Mouse (Mus musculus) Muller cell, postnatal 12 days (primary cell): Measurements from ENCODE around the gene Pfdn5.
A peak's percentile ranks its signal among the peaks of the same experiment; 100 is the strongest.

Experiments used
- DNase-seq: peaks from one replicate; pipeline ENCODE4 v3.0.0-alpha.2; 2015; ENCODE audit errors: inconsistent ontology term

The Pfdn5 gene

DNA sequence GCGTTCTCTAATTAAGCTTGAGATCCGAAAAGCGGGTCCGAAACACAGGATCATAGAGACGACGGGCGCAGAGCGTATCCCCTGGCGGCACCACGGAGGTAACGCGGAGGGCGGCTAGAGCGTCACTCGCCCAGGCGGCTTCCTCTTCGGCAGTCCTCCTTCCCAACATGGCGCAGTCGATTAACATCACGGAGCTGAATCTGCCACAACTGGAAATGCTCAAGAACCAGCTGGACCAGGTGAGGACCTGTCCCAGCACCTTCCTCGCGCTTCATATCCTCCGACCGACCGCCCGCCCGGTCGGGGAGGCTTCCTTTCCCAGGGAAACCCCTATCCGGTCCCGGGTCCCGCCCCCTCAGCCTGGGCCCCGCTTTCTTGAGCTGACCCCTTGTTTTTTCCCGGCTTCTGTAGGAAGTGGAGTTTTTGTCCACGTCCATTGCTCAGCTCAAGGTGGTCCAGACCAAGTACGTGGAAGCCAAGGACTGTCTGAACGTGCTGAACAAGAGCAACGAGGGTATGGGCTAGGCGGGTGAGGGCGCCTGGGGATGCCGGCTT lies at the start of gene Pfdn5:
Gene Pfdn5, plus strand, starts transcription at position 95 of the 555 bp plus-strand sequence.
- peak; percentile 81 for DNase-seq

DNA sequence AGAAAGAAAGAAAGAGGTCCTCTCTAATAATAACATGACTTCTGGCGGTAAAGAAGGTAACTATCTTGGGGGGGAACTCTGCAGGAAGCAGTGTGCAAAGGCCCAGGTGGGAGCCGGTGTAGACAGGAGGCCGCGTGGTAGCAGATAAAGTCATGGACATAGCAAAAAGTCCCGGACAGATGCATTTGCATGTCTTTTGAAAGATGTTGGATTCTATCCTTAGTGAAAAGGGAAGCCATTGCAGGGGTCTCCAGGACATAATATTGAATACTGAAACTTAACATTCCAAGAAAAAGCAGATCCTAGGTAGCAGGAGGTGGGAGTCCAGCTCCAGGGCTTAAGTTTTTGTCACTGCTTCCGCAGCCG lies 47.2 kb upstream of the Pfdn5 start:
- DNase-seq, result no peak

DNA sequence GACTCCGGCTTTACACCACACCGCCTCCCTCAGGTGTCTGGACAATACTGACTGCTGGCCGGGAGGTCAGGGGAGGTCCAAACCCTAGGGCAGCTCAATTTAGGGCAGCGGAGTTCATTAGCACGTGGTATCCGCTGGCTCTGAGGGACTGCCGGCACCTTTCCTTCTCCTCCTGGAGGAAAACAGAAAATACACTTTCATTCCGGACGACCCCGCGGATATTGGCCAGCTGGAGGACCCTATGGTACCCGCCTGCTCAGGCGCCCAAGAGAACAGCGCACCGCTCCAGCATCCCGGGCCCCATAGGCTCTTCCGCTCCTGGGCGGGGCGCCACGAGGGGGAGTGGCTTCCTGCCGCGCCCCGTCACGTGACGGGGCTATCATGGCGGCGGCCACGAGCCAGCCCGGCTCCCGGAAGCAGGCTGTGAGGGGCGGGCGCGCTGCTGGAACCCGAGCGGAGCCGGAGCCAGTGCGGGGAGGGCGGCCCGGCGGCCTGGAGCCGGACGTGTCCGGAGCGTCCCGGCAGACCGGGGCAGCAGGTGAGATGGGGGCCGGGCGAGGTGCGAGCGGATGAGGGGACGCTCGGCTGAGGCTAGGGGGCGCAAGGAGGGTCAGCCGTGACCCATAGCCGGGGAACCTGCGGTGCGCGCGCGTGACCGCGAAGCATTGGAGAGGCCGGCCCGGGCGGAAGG lies 46.7 kb upstream of the Pfdn5 start, which contains the start of gene Mfsd5:
Gene Mfsd5, plus strand, starts transcription at position 363 of the 691 bp plus-strand sequence.
- peak; percentile 97 for DNase-seq

DNA sequence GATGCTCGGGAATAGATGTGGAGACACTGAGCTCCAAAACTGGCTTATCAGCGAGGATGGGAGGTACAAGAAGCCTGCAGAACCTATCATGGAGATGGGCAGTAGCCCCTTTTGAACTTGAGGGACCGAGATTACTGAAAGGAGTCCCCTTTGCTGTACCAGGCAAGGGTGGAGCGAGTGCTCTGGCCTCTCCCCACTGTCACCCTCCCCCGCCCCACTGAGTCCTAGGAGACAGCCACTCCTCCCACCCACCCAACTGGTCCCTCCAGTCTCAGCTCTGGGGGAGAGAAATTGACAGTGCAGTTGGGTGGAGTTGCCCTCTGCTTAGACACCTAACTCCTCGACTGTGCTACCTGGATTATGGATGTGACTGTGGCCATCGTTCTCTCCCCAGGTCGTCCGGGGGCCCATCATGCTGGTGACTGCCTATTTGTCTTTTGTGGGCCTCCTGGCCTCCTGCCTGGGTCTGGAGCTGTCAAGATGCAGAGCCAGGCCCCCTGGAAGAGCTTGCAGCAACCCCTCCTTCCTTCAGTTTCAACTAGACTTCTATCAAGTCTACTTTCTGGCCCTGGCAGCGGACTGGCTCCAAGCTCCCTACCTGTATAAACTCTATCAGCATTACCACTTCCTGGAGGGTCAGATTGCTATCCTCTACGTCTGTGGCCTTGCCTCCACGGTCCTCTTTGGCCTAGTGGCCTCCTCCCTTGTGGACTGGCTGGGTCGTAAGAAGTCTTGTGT lies 46.0 kb upstream of the Pfdn5 start:
- no peak for DNase-seq

DNA sequence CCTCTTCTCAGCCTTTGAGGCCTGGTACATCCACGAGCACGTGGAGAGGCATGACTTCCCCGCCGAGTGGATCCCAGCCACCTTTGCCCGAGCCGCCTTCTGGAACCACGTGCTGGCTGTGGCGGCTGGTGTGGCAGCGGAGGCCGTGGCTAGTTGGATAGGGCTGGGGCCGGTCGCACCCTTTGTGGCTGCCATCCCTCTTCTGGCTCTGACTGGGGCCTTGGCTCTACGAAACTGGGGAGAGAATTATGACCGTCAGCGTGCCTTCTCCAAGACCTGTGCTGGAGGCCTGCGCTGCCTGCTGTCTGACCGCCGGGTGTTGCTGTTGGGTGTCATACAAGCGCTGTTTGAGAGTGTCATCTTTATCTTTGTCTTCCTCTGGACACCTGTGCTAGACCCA lies 45.3 kb upstream of the Pfdn5 start:
- no peak for DNase-seq

DNA sequence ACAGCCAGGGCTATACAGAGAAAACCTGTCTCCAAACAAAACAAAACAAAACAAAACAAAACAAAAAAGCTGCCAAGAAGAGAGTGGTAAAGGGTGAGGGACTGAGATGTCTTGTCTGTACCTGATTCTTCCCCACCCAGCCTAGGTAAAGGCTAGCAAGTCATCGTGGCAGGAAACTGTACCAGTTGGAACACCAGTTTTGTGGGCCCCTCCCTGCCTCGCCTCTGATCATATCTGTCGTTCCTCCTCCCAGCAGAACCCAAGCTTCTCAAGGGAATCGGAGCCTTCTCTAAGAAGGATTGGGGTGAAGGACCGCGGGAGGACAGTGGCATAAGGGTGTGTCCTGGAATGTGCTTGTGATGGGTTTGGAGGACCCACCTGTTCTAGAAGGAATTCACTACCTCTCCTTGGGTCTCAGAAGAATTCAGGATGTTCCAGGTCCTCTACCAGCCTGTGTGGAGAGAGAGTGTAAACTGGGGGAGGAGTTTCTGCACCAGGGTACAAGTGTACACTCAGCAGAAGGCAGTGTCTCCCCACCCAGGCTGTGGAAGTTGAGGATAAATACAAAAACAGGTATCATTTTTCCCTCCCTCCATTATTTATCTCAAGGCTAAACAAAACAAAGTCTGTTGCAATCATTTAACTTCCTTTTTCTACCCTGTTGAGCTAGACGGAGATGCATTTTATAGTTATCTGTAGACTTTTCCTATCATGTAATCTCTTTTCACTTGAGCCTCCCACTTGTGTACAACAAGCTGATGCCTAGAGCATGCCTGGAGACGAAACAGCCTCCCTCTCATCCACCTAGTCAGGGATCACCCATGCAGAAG lies 43.2 kb upstream of the Pfdn5 start:
- DNase-seq, result no peak

DNA sequence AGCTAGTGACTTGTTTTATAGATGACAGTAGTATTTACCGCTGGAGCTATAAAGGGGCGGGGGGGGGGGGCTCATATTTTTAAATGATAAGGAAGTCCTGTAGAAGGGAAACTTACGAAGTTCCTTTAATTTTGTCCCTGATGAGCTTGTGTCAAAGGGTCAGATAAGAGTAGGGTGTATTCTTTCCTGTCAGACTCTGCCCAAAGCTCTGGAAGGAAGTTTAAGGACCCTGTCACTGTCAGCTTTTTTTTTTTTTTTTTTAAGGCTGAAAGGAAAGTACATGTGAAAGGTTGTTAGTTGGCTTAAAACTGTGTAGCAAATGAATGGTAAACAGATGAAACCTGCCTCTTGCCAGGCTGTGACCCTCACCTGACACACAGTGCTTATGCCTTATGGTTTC lies 42.3 kb upstream of the Pfdn5 start:
- DNase-seq, result no peak

DNA sequence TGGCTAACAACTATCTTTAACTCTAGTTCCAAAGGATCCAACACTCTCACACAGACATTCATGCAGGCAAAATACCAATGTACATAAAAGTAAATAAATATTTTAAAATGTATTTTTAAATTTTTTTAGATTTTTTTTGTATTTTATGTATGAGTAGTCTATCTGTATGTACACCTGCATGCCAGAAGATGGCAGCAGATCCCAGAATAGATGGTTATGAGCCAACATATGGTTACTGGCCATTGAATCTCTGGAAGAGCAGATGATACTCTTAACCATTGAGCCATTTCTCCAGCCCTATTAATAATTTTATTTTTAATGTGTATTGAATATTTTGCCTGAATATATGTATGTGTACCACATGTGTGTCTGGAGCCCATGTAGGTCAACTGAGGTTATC lies 38.5 kb upstream of the Pfdn5 start:
- peak; percentile 26 for DNase-seq

DNA sequence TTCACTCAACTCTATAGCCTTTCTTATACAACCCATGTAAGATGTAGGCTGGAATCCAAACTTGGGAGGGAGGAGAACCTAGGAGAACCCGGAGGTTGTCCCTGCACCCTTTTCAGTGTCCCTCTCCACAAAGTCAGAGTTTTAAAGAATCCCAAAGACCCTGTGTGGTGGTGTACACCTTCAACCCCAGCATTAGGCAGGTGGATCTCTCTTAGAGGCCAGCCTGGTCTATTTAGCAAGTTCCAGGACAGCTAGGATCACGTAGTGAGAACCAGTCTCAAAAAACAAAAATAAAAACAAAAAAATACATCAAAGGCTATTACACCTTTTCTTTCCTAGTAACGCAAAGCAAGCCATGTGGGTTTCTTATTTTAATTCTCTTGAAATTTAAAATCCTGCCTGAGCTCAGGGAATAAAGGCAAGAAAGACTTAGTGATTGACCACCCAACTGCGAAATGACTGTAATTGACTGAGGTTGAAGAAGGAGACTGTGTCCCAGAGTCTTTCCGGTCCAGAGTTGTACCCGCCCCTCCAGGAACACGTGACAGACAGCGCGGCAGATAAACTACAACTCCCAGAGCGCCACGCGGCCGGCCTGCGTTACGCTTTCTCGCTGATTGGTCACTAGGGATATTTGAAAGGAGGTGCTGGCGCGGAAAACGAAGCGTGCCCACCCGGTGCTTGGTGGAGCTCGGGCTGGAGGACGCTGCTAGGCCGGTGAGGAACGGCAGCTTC lies 30.1 kb upstream of the Pfdn5 start, which contains the start of gene Espl1:
Gene Espl1, plus strand, starts transcription at position 634 of the 735 bp plus-strand sequence.
- peak; percentile 91 for DNase-seq

DNA sequence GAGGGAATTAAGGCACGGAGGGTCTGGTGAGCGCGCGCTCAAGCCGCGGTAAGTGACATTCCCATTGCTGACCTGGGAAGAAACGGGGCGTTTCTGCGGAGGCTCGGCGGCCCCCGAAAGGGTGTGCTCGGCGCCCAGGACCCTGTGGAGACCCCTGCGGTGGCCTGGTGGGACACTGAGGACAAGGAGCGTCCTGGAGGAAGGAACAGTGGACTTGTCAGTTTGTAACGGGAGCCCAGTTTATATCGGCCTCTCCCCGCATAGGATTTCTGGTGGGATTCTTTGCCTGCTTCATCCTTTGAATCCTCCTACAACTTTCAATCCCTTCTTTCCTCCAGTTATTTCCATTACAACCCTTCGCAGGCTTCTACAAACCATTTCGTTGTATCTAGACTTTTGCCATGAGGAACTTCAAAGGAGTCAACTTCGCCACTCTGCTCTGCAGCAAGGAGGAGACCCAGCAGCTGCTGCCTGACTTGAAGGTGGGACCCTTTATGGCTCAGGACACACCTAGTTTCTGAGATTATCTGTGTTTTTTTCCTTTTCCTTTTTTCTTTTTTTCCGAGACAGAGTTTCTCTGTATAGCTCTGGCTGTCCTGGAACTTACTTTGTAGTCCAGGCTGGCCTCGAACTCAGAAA lies 29.4 kb upstream of the Pfdn5 start:
- DNase-seq, result no peak

DNA sequence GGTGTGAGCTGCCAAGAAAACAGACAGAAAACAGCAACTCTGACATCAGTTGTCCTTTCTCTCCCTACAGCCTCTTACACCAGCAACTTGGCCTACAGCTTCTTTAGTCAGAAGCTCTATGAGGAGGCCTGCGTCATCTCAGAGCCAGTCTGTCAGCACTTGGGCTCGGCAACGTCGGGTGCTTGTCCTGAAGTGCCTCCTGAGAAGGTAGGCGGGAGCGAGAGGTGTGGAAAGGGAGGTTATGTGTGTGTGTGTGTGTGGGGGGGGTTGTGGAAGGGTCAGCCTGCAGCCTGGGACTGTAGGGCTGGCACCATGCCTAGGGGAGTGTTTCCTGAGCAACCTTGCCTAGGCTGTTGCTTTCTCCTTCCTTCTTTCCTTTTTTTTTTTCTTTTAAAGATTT lies 23.4 kb upstream of the Pfdn5 start:
- DNase-seq, result no peak

DNA sequence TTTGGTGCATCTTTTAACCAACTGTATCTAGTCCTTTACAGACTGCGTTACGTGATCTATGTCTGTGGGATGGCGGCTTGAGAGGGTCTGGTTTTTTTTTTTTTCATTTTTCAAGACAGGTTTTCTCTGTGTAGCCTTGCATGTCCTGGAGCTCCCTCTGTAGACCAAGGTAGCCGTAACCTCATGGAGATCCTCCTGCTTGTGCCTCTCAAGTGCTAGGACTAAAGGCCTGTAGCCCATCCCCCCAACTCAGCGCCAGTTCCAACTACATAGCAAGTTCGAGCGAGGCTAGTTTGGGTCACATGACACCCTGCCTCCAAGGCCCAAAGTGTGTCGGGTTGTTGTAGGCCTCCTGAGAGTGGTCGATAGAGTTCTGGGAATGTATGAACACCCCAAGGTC lies 17.2 kb upstream of the Pfdn5 start:
- no peak for DNase-seq

DNA sequence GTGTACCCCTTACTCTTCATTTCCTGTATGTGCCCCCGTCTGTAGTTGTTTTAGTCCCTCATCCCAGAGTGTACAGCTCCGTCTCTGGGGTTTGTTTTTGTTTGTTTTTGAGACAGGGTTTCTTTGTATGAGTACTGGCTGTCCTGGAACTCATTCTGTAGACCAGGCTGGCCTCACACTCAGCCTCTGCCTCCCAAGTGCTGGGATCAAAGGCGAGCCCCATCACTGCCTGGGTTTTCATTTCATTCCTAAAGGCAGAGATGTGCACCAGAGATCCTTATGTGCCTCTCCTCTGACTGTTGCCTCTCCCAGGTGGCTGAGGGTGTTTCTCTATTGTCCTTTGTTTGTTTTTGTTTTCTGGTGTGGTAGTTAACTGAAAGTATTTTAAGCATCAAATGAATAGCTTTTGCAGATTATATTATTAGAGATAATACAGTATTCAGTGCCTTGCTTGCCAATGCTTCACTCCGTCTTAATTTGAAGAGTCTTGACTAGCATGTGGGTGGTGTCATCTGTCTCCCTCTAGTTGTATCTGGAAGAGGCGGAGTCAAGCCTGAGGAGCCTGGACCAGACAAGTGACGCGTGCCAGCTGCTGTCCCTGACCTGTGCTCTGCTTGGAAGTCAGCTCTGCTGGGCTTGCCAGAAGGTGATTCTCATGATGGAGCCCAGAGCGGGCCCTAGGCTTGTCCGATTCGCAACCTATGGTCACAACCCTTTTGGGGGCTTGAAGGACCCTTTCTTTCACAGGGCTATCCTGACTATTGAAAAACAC lies 15.7 kb upstream of the Pfdn5 start:
- DNase-seq, result no peak

DNA sequence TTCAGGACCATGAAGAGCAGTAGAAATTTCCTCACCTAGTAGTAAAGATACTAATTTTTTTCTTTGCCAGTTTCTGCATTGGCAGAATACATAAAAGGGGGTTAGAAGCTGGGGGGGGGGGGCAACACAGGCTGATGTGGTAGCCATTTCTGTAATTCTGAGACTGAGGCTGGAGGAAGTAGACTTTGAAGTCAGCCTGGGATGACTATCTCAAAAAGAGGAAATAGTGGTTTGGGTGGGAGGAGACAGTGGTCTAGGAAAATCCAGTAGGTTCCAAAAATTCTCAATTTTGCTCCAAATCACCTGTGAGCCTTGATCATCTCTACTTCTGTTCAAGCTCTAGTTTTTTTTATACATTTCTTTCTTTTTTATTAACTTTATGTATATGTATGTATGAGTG lies 14.4 kb upstream of the Pfdn5 start:
- no peak for DNase-seq

DNA sequence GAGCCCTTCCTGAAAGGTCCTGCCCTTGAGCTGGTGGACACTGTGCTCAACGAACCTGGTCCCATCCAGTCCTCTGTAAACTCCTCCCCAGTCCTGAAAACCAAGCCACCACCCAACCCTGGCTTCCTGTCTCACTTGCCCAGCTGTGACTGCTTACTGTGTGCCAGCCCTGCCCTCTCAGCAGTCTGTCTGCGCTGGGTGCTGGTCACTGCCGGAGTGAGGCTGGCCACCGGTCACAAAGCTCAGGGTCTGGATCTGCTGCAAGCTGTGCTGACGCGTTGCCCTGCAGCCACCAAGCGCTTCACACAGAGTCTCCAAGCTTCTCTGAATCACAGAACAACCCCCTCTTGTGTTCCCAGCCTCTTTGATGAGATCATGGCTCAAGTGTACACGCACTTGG lies 10.6 kb upstream of the Pfdn5 start:
- DNase-seq, result peak; percentile 39

DNA sequence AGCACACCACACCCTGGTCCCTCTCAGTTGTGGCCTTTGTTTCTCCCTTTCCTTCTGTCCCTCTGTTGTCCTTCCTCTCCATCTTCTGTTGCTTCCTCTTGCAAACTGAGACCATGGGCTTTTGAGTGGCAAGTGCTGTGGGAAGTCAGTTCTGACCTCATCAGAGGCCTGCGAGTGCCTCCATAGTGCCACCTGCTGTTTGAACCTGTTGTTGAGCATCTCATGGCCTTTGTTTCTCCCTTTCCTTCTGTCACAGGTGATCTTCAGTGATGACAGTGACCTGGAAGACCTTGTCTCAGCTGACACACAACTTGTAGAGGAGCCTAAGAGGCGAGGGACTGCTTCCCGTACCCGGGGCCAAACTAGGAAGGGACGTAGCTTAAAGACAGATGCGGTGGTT lies 9.7 kb upstream of the Pfdn5 start:
- peak; percentile 33 for DNase-seq

DNA sequence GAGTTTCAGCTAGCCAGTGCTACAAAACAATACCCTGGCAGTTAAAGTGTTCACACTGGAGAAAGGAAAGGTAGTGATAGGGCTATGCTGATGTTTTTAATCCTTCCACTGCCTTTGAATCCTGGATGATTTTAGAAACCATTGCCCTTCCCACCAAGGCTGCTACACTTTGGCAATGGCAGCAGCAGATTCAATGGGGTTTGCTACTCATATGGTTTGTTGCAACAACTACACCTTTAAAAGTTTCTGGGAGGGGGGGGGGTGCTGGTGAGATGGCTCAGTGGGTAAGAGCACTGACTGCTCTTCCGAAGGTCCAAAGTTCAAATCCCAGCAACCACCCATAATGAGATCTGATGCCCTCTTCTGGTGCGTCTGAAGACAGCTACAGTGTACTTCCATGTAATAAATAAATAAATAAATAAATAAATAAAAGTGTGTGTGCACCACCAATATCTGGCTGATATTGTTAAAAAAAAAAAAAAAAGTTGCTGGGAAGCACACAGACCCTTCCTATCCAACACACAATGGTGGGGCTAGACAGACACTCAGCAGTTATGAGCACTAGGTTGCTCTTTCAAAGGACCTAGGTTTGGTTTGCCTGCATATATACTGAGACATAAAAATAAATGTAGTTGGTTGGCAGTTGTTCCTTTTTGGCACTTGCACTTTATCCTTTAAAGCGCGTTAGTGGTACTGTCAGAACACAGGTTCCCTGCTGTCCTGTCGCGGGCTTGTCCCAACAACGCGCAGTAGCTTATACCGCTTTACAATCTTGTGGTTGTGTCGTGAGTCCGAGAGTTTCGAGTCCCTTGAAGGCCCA lies 1.1 kb upstream of the Pfdn5 start:
- DNase-seq, result no peak

DNA sequence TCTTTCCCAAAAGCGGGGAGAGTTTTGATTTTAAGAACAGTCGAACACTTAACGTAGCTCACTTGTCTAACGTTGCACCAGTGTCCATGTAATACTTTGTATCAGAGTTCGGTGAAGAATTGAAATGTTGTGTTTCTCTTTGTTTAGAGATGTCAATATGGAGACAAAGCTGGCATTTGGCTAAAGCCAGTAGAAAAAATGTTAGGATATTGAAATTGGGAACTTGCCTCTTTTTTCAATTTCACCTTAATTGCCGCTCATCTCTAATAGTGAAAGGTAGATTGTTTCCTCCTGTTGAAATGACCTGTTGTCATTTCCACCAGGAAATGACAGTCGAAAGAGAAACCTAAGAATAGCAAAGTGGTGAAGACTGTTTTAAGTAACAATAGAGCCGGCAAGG lies 976 bp downstream of the Pfdn5 start:
- DNase-seq, result no peak

DNA sequence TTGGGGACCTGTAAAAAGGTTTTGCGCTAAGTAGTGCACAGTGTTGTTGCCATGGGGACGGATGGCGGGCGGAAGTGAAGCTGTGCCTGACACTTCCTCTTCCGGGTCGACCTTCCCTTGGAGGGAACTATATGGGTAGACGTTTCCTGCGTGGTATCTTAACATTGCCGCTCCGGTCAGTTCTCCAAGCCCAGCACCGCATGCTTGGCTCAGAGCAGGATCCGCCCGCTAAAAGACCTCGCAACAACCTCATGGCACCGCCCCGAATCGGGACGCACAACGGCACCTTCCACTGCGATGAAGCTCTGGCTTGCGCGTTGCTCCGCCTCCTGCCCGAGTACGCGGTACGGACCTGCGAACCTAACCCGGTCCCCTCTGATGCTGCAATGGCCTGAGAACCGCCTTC lies 5.7 kb downstream of the Pfdn5 start, which contains the start of gene Myg1:
Gene Myg1, plus strand, starts transcription at position 100 of the 406 bp plus-strand sequence.
- peak; percentile 76 for DNase-seq
